Mouse (Mus musculus) midbrain, postnatal 0 days (tissue): Measurements from ENCODE around the gene Mbd6. TPM values are rescaled to one million over a fixed set of nuclear protein-coding genes. Genes with fewer than 3 reads are reported as not detected.
A peak's percentile ranks its signal among the peaks of the same experiment; 100 is the strongest.

Source experiments
- ATAC-seq: fragments of 200-750 bp; cut with Nextera tagmentation; 2 replicates; pipeline ENCODE4 v1.8.0; 2017; ENCODE audit warnings: moderate number of reproducible peaks, mild to moderate bottlenecking, moderate TSS enrichment, moderate library complexity; ENCODE audit not compliant: low FRiP score
- DNase-seq: peaks from one replicate; pipeline ENCODE4 v3.0.0-alpha.2; 2015; ENCODE audit warnings: low spot score
- H3K27ac ChIP-seq: fragments of 300-500 bp; sonication (generic); 2 replicates; pipeline ENCODE4 v1.5.1; 2014; ENCODE audit warnings: low read depth, mild to moderate bottlenecking, low read length, mixed read lengths
- H3K27me3 ChIP-seq: fragments of 300-500 bp; sonication (generic); 2 replicates; pipeline ENCODE4 v1.6.1; 2014; ENCODE audit warnings: low read length, control low read depth, mixed read lengths; ENCODE audit not compliant: insufficient read depth
- H3K36me3 ChIP-seq: fragments of 300-500 bp; sonication (generic); 2 replicates; pipeline ENCODE4 v1.6.1; 2014; ENCODE audit warnings: low read length, control low read depth, mixed read lengths; ENCODE audit not compliant: insufficient read depth
- H3K4me1 ChIP-seq: fragments of 300-500 bp; sonication (generic); 2 replicates; pipeline ENCODE4 v1.6.1; 2014; ENCODE audit warnings: mild to moderate bottlenecking, control low read depth, antibody characterized with exemption, low read length, mixed read lengths; ENCODE audit not compliant: insufficient read depth
- H3K4me2 ChIP-seq: fragments of 300-500 bp; sonication (generic); 2 replicates; pipeline ENCODE4 v1.6.1; 2014; ENCODE audit warnings: low read depth, mild to moderate bottlenecking, low read length, mixed read lengths; ENCODE audit not compliant: poor library complexity, severe bottlenecking
- H3K4me3 ChIP-seq: fragments of 300-500 bp; sonication (generic); 2 replicates; pipeline ENCODE4 v1.5.1; 2014; ENCODE audit warnings: low read depth, mild to moderate bottlenecking, low read length, moderate library complexity
- H3K9ac ChIP-seq: fragments of 300-500 bp; sonication (generic); replicated peaks from 2 replicates; pipeline ENCODE4 v1.6.1; 2014; ENCODE audit warnings: mild to moderate bottlenecking, low read length, moderate library complexity, mixed read lengths; ENCODE audit not compliant: poor library complexity, severe bottlenecking
- H3K9me3 ChIP-seq: fragments of 300-500 bp; sonication (generic); 2 replicates; pipeline ENCODE4 v1.6.1; 2016; ENCODE audit warnings: low read length, control low read depth
- CTCF ChIP-seq: IDR thresholded peaks from 2 replicates; pipeline ENCODE4 v1.5.1; 2016; ENCODE audit warnings: antibody characterized with exemption, mild to moderate bottlenecking
- WGBS: fragments of 180-500 bp; shearing (Covaris S2); extraction: QIAGEN DNeasy Blood & Tissue Kit; methylation state at CpG from one replicate; pipeline ENCODE4 v1.1.7; 2014; 5-methylcytosine and 5-hydroxymethylcytosine counted together
- polyA plus RNA-seq: library from polyadenylated mRNA; unstranded; fragments of >200 nt; fragmentation: Nextera tagmentation; extraction: Ambion mirVana; gene quantifications from 2 replicates; pipeline ENCODE4 v1.2.1, GENCODE M21; 2015
- total RNA-seq: library from RNA; depleted of rRNA; stranded (reverse); fragments of >200 nt; gene quantifications from 2 replicates; pipeline ENCODE4 v1.2.3, GENCODE M21; 2014

The Mbd6 gene
- total and polyA plus RNA-seq, 2 experiments from 2014 or later, result 8.2 to 11.2 TPM

GRCm38 (mm10) chr10:127332211-127332874 is 43.5 kb upstream of the Mbd6 start:
- peak overlapping the region; percentile 28; the same call in 1 of the 2 replicates for H3K4me3 ChIP-seq
- DNase-seq (peak; percentile 56), ATAC-seq (peak; percentile 59; the same call in 1 of the 2 replicates)
- peak overlapping the region; percentile 49 for H3K4me2 ChIP-seq
- H3K27ac ChIP-seq, result no peak overlapping the region
- 21% methylated on average over 31 of the region's 31 CpGs for WGBS
- H3K36me3 ChIP-seq, result no peaks in the 10 kb centered on the region
- H3K4me1 ChIP-seq, result no peaks in the 10 kb centered on the region
- H3K27me3 ChIP-seq, result peaks cover 25% of the 10 kb centered on the region
- TF ChIP-seq CTCF, result peak; percentile 65
- H3K9ac ChIP-seq, result peak overlapping the region; percentile 39; the same call in 1 of the 2 replicates
- no peaks in the 10 kb centered on the region for H3K9me3 ChIP-seq

GRCm38 (mm10) chr10:127330212-127330611 is 41.4 kb upstream of the Mbd6 start:
- no peaks in the 10 kb centered on the region for H3K9me3 ChIP-seq
- DNase-seq (no peak), ATAC-seq (no peak)
- peaks cover 44% of the 10 kb centered on the region for H3K27me3 ChIP-seq
- no peaks in the 10 kb centered on the region for H3K36me3 ChIP-seq
- H3K4me2 ChIP-seq, result no peak overlapping the region
- H3K4me1 ChIP-seq, result peaks cover 3% of the 10 kb centered on the region; the same call in 1 of the 2 replicates
- TF ChIP-seq CTCF, result no peak
- WGBS, result 89% methylated on average over 7 of the region's 7 CpGs
- no peak overlapping the region for H3K9ac ChIP-seq
- no peak overlapping the region for H3K27ac ChIP-seq
- H3K4me3 ChIP-seq, result no peak overlapping the region

- no peak overlapping the region for H3K9ac ChIP-seq
- peaks cover 3% of the 10 kb centered on the region; the same call in 1 of the 2 replicates for H3K4me1 ChIP-seq
- no peaks in the 10 kb centered on the region for H3K36me3 ChIP-seq
- no peaks in the 10 kb centered on the region for H3K9me3 ChIP-seq
- no peak overlapping the region for H3K4me2 ChIP-seq
- ATAC-seq, result no peak
- 54% methylated on average over 18 of the region's 18 CpGs for WGBS
- H3K27me3 ChIP-seq, result peaks cover 61% of the 10 kb centered on the region
- no peak overlapping the region for H3K4me3 ChIP-seq
- no peak overlapping the region for H3K27ac ChIP-seq
- TF ChIP-seq CTCF, result no peak
- no peak for DNase-seq
Measured at GRCm38 (mm10) chr10:127327461-127328145, 38.8 kb upstream of the Mbd6 start.

- WGBS, result 6% methylated on average over 29 of the region's 29 CpGs
- DNase-seq (no peak), ATAC-seq (no peak)
- H3K4me3 ChIP-seq, result peak overlapping the region; percentile 30
- H3K4me2 ChIP-seq, result peak overlapping the region; percentile 56
- no peak for TF ChIP-seq CTCF
- H3K27ac ChIP-seq, result no peak overlapping the region
- peak overlapping the region; percentile 36 for H3K9ac ChIP-seq
- no peaks in the 10 kb centered on the region for H3K36me3 ChIP-seq
- H3K27me3 ChIP-seq, result peaks cover 61% of the 10 kb centered on the region
- H3K9me3 ChIP-seq, result no peaks in the 10 kb centered on the region
- peaks cover 3% of the 10 kb centered on the region; the same call in 1 of the 2 replicates for H3K4me1 ChIP-seq
Measured at GRCm38 (mm10) chr10:127326828-127327227, 38.0 kb upstream of the Mbd6 start.

- no peak overlapping the region for H3K27ac ChIP-seq
- TF ChIP-seq CTCF, result no peak
- peak overlapping the region; percentile 30 for H3K4me3 ChIP-seq
- DNase-seq, result no peak
- 2% methylated on average over 52 of the region's 54 CpGs for WGBS
- H3K36me3 ChIP-seq, result no peaks in the 10 kb centered on the region
- H3K27me3 ChIP-seq, result peaks cover 61% of the 10 kb centered on the region
- H3K9ac ChIP-seq, result peak overlapping the region; percentile 36
- ATAC-seq, result no peak
- no peaks in the 10 kb centered on the region for H3K9me3 ChIP-seq
- peaks cover 3% of the 10 kb centered on the region; the same call in 1 of the 2 replicates for H3K4me1 ChIP-seq
- H3K4me2 ChIP-seq, result peak overlapping the region; percentile 56
Measured at GRCm38 (mm10) chr10:127326017-127326801, 37.4 kb upstream of the Mbd6 start.
